ENCODE assay signal across 26 mouse cellular contexts in genomic region chr16:24453536-24453935, GRCm38 (mm10).
DNase-seq lines count a peak whose midpoint lies in the region; ATAC-seq and TF ChIP-seq lines count a peak whose summit lies in the region.
"Had no signal": no experiment of that assay in that cellular context is flagged by ENCODE, and none has a peak within 500 bp of the region (broad histone marks: within the 10 kb centered on the region; RNA-seq: fewer than 3 reads in every experiment).

No protein-coding gene starts in this region.

- peak; percentile 81 for DNase-seq in heart, adult 11 months
- DNase-seq in heart, postnatal 10 days, result no peak
- no peak for DNase-seq in heart, postnatal 4 days
- no peak for DNase-seq in lung, adult 2 months
- DNase-seq in gastrocnemius, postnatal 36 days, result no peak
- DNase-seq: adrenal gland, adult 8-10 months; adrenal gland, postnatal 36 days; B cell, adult 2 months; cerebellum, adult 2 months; cerebellum, postnatal 10 days; gastrocnemius, adult 2 months; gastrocnemius, postnatal 25 days; heart, adult 18-20 months; heart, postnatal 14 days; kidney, adult 18-20 months had no signal

- H3K4me3 ChIP-seq in heart, embryonic 13.5 days, result no peak overlapping the region
- no peak overlapping the region for H3K4me3 ChIP-seq in lung, embryonic 15.5 days
- H3K4me3 ChIP-seq in lung, adult 2 months (replicated peaks; ENCODE audit: extremely low read depth, low read depth, low read length), result no peak overlapping the region
- H3K4me3 ChIP-seq: embryonic facial prominence, embryonic 10.5 days; erythroblast, embryonic 14.5 days; forebrain, embryonic 10.5 days; gastrocnemius, adult 2 months; hindbrain, embryonic 12.5 days had no signal

- H3K27ac ChIP-seq in heart, embryonic 13.5 days (replicated peaks), result peak overlapping the region; percentile 40; the same call in 1 of the 2 replicates
- peak overlapping the region; percentile 6; the same call in 1 of the 2 replicates for H3K27ac ChIP-seq in lung, embryonic 15.5 days
- H3K27ac ChIP-seq: embryonic facial prominence, embryonic 10.5 days; forebrain, embryonic 10.5 days; gastrocnemius, adult 2 months; hindbrain, embryonic 12.5 days had no signal

- H3K4me2 ChIP-seq in heart, embryonic 13.5 days, result no peak overlapping the region
- no peak overlapping the region for H3K4me2 ChIP-seq in lung, embryonic 15.5 days
- H3K4me2 ChIP-seq: hindbrain, embryonic 12.5 days had no signal

- H3K4me1 ChIP-seq in heart, embryonic 13.5 days, result peaks cover 72% of the 10 kb centered on the region
- peaks cover 57% of the 10 kb centered on the region for H3K4me1 ChIP-seq in lung, embryonic 15.5 days
- H3K4me1 ChIP-seq in lung, adult 2 months (ENCODE audit: control insufficient read depth, insufficient read depth, low read length), result peaks cover 5% of the 10 kb centered on the region; the same call in 1 of the 2 replicates

- H3K36me3 ChIP-seq in heart, embryonic 13.5 days, result peaks cover 17% of the 10 kb centered on the region
- H3K36me3 ChIP-seq in lung, embryonic 15.5 days, result peaks cover 12% of the 10 kb centered on the region; the same call in 1 of the 2 replicates
- H3K36me3 ChIP-seq: G1E had no signal

- no peak overlapping the region for H3K9ac ChIP-seq in heart, embryonic 13.5 days
- no peak overlapping the region for H3K9ac ChIP-seq in lung, embryonic 15.5 days
- H3K9ac ChIP-seq: hindbrain, embryonic 12.5 days had no signal

- no peak for ATAC-seq in heart, embryonic 13.5 days (ENCODE audit: extremely low read depth, insufficient number of reproducible peaks, low FRiP score, low TSS enrichment)
- no peak for ATAC-seq in lung, embryonic 15.5 days (ENCODE audit: borderline replicate concordance, extremely low read depth, low FRiP score, low TSS enrichment)
- ATAC-seq: CD4-positive, CD25-positive, alpha-beta regulatory T cell, adult 4 months; forebrain, embryonic 14.5 days; hindbrain, embryonic 16.5 days; inflammation-experienced regulatory T-cells, adult 6 months had no signal

- H3K9me3 ChIP-seq in heart, embryonic 13.5 days, result no peaks in the 10 kb centered on the region
- no peaks in the 10 kb centered on the region for H3K9me3 ChIP-seq in lung, embryonic 15.5 days
- H3K9me3 ChIP-seq: embryonic facial prominence, embryonic 10.5 days; forebrain, embryonic 10.5 days; hindbrain, embryonic 12.5 days had no signal

- no peaks in the 10 kb centered on the region for H3K27me3 ChIP-seq in heart, embryonic 13.5 days (replicated peaks)
- H3K27me3 ChIP-seq in lung, embryonic 15.5 days, result no peaks in the 10 kb centered on the region
- H3K27me3 ChIP-seq: hindbrain, embryonic 12.5 days had no signal

- TF ChIP-seq CTCF in lung, adult 2 months (IDR thresholded peaks at IDR 0.05; ENCODE audit: insufficient read depth, low read length), result no peak

- no peak for TF ChIP-seq POLR2A in lung, adult 2 months (IDR thresholded peaks at IDR 0.05; ENCODE audit: borderline replicate concordance, extremely low read depth, low read depth, low read length)

- intact Hi-C loops in heart, postnatal 10 days (cut with DNase I), result no loop called here
- intact Hi-C loops in gastrocnemius, postnatal 36 days (cut with DNase I), result no loop called here

- WGBS in heart, embryonic 13.5 days, result 50% methylated on average over 4 of the region's 4 CpGs
- WGBS in lung, embryonic 15.5 days, result 54% methylated on average over 4 of the region's 4 CpGs
- WGBS in lung, adult 2 months, result 86% methylated on average over 4 of the region's 4 CpGs
